Mouse (Mus musculus): ENCODE results near the gene Dhx15. TPM values are rescaled to one million over a fixed set of nuclear protein-coding genes. Genes with fewer than 3 reads are reported as not detected.

The Dhx15 gene
- polyA plus RNA-seq, 1 experiment from 2014 or later: 58.3 TPM

DNA sequence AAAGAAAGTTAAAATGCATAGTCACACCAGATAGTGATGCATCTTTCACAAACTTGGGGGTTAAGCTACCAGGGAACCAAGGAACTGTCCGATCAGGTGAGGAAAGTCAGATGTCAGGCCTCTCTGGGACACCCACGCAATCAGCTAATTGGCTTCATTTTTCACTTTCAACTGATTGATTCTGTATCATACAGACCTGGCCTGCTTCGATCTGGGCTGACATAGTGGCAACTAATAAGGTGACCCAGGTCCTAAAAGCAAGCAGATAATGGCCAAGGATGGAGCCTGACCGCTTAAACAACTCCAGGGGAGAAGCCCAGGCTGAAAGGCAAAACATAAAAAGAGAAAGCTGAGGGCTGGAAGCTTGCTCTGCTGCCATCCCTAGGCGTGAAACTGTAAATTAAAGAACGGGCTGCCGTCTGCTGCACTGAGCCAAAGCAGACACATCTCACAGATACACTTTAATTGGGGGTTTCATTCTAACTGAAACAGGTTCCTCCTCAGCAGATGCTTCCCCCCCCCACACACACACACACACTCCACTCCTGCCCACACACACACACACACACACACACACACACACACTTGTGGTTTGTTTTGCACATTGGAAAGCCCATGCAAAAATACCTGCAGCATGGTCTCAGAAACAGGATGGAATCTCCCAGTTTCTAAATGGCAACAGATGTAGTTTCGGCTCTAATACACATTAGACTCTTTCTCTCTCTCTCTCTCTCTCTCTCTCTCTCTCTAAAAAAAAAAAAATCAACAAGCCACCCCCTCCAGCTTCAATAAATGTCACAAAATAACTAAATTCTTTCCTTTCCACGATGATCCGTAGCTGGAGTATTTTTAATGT lies 79.3 kb downstream of the Dhx15 start:
- WGBS (ENCODE audit: insufficient replicate concordance): 54% methylated on average over 10 of the region's 10 CpGs
- no peak for ATAC-seq (ENCODE audit: low read depth)
- peaks cover 52% of the 10 kb centered on the region for H3K27me3 ChIP-seq (ENCODE audit: control insufficient read depth, insufficient read depth, low read depth, low read length)

More for the DNA sequence above, 79.3 kb downstream of the Dhx15 start:
- H3K4me2 ChIP-seq (ENCODE audit: low read depth, low read length): no peak overlapping the region
- no peaks in the 10 kb centered on the region; the same call in none of the 2 replicates for H3K4me1 ChIP-seq (ENCODE audit: control insufficient read depth, low read depth, low read length)
- H3K4me3 ChIP-seq (ENCODE audit: low read depth, low read length): no peak overlapping the region
- H3K9me3 ChIP-seq (replicated peaks; ENCODE audit: control insufficient read depth, low read length): no peaks in the 10 kb centered on the region
- no peaks in the 10 kb centered on the region for H3K36me3 ChIP-seq (ENCODE audit: control insufficient read depth, insufficient read depth)
- no peak overlapping the region for H3K27ac ChIP-seq (ENCODE audit: low read length)
- no peak overlapping the region for H3K9ac ChIP-seq (ENCODE audit: low read depth, low read length)

Small RNAs within 50 kb of the gene (microRNA-seq; reads per million reads assigned to microRNA genes)
- not detected for gene Mir6417

Other genes starting within 250 kb of the Dhx15 start
- gene Sod3, start 173.3 kb upstream of the Dhx15 start, polyA plus RNA-seq (2015; fragmentation: Nextera tagmentation; extraction: Ambion mirVana): 7.3 and 9.2 TPM in 2 replicates

All from liver, embryonic 16.5 days (tissue).